8 mouse cellular contexts compared by ENCODE assay signal in the genomic region with DNA sequence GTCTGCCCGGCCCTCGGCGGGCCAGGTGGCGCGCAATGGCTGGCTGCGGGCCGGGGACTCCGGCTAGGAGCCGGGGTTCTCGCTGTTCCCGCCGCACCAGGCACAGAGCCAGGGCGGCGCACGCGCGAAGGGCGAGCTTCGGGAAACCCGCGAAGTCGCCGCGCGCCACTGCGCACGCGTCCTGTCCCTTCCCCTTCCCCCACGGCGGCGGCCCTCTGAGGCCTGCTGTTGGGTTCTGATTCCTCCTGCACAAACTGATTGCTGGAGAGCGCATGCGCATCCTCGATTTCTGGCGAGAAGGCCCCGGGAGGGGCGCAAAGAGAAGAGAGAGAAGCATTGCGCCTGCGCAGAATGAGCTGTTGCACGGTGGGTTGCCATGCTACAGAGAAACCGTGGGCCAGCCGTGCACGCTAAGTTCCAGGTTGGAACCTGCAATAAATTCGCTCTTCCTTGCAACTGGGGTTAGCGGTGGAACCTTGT. TPM values are rescaled to one million over a fixed set of nuclear protein-coding genes. Genes with fewer than 3 reads are reported as not detected.
DNase-seq lines count a peak whose midpoint lies in the region; ATAC-seq and TF ChIP-seq lines count a peak whose summit lies in the region.

No protein-coding gene starts in this region.

- TF ChIP-seq CTCF in G1E (IDR thresholded peaks at IDR 0.05; ENCODE audit: low read depth, low read length) = no peak
- no peak for TF ChIP-seq CTCF in cerebellum, adult 2 months (IDR thresholded peaks at IDR 0.05; ENCODE audit: borderline replicate concordance, insufficient read depth, low read depth, low read length)
- TF ChIP-seq CTCF in forebrain, postnatal 0 days (IDR thresholded peaks at IDR 0.05; ENCODE audit: low read depth) = no peak

- peaks cover 49% of the 10 kb centered on the region for H3K4me1 ChIP-seq in G1E (ENCODE audit: insufficient read depth, low read depth, low read length)
- peaks cover 8% of the 10 kb centered on the region for H3K4me1 ChIP-seq in cerebellum, adult 2 months (ENCODE audit: control insufficient read depth, insufficient read depth, low read length)
- peaks cover 21% of the 10 kb centered on the region; the same call in 1 of the 2 replicates for H3K4me1 ChIP-seq in forebrain, postnatal 0 days (ENCODE audit: insufficient read depth)
- H3K4me1 ChIP-seq in lung, embryonic 15.5 days = peaks cover 30% of the 10 kb centered on the region

- H3K36me3 ChIP-seq in G1E (replicated peaks) = peaks cover 52% of the 10 kb centered on the region
- H3K36me3 ChIP-seq in forebrain, postnatal 0 days (ENCODE audit: insufficient read depth) = peaks cover 6% of the 10 kb centered on the region
- peaks cover 5% of the 10 kb centered on the region; the same call in 1 of the 2 replicates for H3K36me3 ChIP-seq in lung, embryonic 15.5 days

- H3K27me3 ChIP-seq in G1E (ENCODE audit: insufficient read depth, low read length) = peaks cover 5% of the 10 kb centered on the region; the same call in 1 of the 2 replicates
- H3K27me3 ChIP-seq in cerebellum, adult 2 months (ENCODE audit: control insufficient read depth, insufficient read depth, low read length) = no peaks in the 10 kb centered on the region
- H3K27me3 ChIP-seq in forebrain, postnatal 0 days (ENCODE audit: insufficient read depth, low read length) = no peaks in the 10 kb centered on the region
- H3K27me3 ChIP-seq in lung, embryonic 15.5 days = no peaks in the 10 kb centered on the region

- peaks cover 16% of the 10 kb centered on the region for H3K9me3 ChIP-seq in G1E (replicated peaks)
- H3K9me3 ChIP-seq in forebrain, postnatal 0 days (ENCODE audit: low read length) = no peaks in the 10 kb centered on the region
- no peaks in the 10 kb centered on the region for H3K9me3 ChIP-seq in lung, embryonic 15.5 days

- H3K27ac ChIP-seq in cerebellum, adult 2 months (ENCODE audit: insufficient read depth, low read length) = peak overlapping the region; percentile 42
- peak overlapping the region; percentile 92 for H3K27ac ChIP-seq in forebrain, postnatal 0 days (ENCODE audit: low read depth, low read length)
- H3K27ac ChIP-seq in lung, embryonic 15.5 days = peak overlapping the region; percentile 90

- DNase-seq in G1E (ENCODE audit: low spot score) = peak; percentile 74
- peak; percentile 99 to 100 for DNase-seq in cerebellum, adult 2 months
- DNase-seq in forebrain, postnatal 0 days = peak; percentile 100
- DNase-seq in heart, postnatal 4 days = peak; percentile 99
- DNase-seq in layer of hippocampus, adult 8-10 months (ENCODE audit: low spot score in 2 of 2) = peak; percentile 99 to 100
- DNase-seq in ovary, adult 18-20 months (ENCODE audit: low spot score) = peak; percentile 99
- DNase-seq in thymus, postnatal 10 days (ENCODE audit: low spot score in 2 of 2) = peak; percentile 99

- WGBS in cerebellum, adult 2 months = under 1% methylated on average over 45 of the region's 45 CpGs
- 3% methylated on average over 45 of the region's 45 CpGs for WGBS in forebrain, postnatal 0 days
- WGBS in lung, embryonic 15.5 days = under 1% methylated on average over 45 of the region's 45 CpGs

- H3K4me3 ChIP-seq in G1E (ENCODE audit: low read depth, low read length) = peak overlapping the region; percentile 85
- H3K4me3 ChIP-seq in cerebellum, adult 2 months (replicated peaks; ENCODE audit: insufficient read depth, low read depth, low read length) = peak overlapping the region; percentile 89
- peak overlapping the region; percentile 52 for H3K4me3 ChIP-seq in forebrain, postnatal 0 days (ENCODE audit: low read depth, low read length)
- H3K4me3 ChIP-seq in lung, embryonic 15.5 days = peak overlapping the region; percentile 72

- TF ChIP-seq POLR2A in cerebellum, adult 2 months (IDR thresholded peaks at IDR 0.05; ENCODE audit: borderline replicate concordance, insufficient read depth, low read length) = peak; percentile 90

- ATAC-seq in G1E (ENCODE audit: extremely low read depth, insufficient number of reproducible peaks, low FRiP score, poor library complexity, severe bottlenecking) = no peak; the same call in 1 of the 2 replicates
- ATAC-seq in forebrain, postnatal 0 days = peak; percentile 92
- peak; percentile 86 for ATAC-seq in lung, embryonic 15.5 days (ENCODE audit: borderline replicate concordance, extremely low read depth, low FRiP score, low TSS enrichment)

- H3K4me2 ChIP-seq in forebrain, postnatal 0 days (ENCODE audit: low read depth) = peak overlapping the region; percentile 86
- H3K4me2 ChIP-seq in lung, embryonic 15.5 days = peak overlapping the region; percentile 95

- peak overlapping the region; percentile 57 for H3K9ac ChIP-seq in forebrain, postnatal 0 days
- peak overlapping the region; percentile 69 for H3K9ac ChIP-seq in lung, embryonic 15.5 days

RNA-seq across cellular contexts. Expression of a gene that starts 0.6 kb away (rescaled TPM):
- total RNA-seq in G1E (2014; fragmentation: Nextera tagmentation) = 7.3 TPM in 1 of 2 replicates, not detected in the other
- total RNA-seq in G1E (2017) = 2.1 TPM in 2 replicates
- polyA plus RNA-seq in G1E (2012) = 1.8 and 2.3 TPM in 2 replicates
- 15.4 and 16.8 TPM in 2 replicates for polyA plus RNA-seq in cerebellum, adult 2 months (2012; rRNA removed)
- total RNA-seq in forebrain, postnatal 0 days (2014; rRNA removed) = 8.9 and 15.0 TPM in 2 replicates
- polyA plus RNA-seq in forebrain, postnatal 0 days (2015; fragmentation: Nextera tagmentation; extraction: Ambion mirVana) = 15.3 and 16.5 TPM in 2 replicates
- 1 to 10 TPM; 6.2 to 8.6 TPM for total RNA-seq in heart, postnatal 4 days (2021)
- 10 to 100 TPM; 19.1 to 43.7 (median 32.3) TPM for total RNA-seq in layer of hippocampus, adult 8-10 months (2022)
- polyA plus RNA-seq in lung, embryonic 15.5 days (2015; fragmentation: Nextera tagmentation; extraction: Ambion mirVana) = 4.0 and 5.5 TPM in 2 replicates

RNA-seq across cellular contexts. Expression of a gene that starts 0.7 kb away (rescaled TPM):
- total RNA-seq in G1E (2014; fragmentation: Nextera tagmentation) = 64.6 and 85.0 TPM in 2 replicates
- 111 and 124 TPM in 2 replicates for total RNA-seq in G1E (2017)
- polyA plus RNA-seq in G1E (2012) = 119 and 158 TPM in 2 replicates
- 221 and 239 TPM in 2 replicates for polyA plus RNA-seq in cerebellum, adult 2 months (2012; rRNA removed)
- 90.7 and 130 TPM in 2 replicates for total RNA-seq in forebrain, postnatal 0 days (2014; rRNA removed)
- 209 and 263 TPM in 2 replicates for polyA plus RNA-seq in forebrain, postnatal 0 days (2015; fragmentation: Nextera tagmentation; extraction: Ambion mirVana)
- total RNA-seq in heart, postnatal 4 days (2021) = 100 to 1,000 TPM; 286 to 326 TPM
- 100 to 1,000 TPM in 3 of 4 experiments, 10 to 100 TPM in 1; 95.2 to 148 (median 127) TPM for total RNA-seq in layer of hippocampus, adult 8-10 months (2022)
- polyA plus RNA-seq in lung, embryonic 15.5 days (2015; fragmentation: Nextera tagmentation; extraction: Ambion mirVana) = 162 and 177 TPM in 2 replicates

RNA-seq across cellular contexts. Expression of a gene that starts 1.1 kb away (rescaled TPM):
- not detected in 2 replicates for total RNA-seq in G1E (2014; fragmentation: Nextera tagmentation)
- 0.22 TPM in 1 of 2 replicates, not detected in the other for total RNA-seq in G1E (2017)
- polyA plus RNA-seq in G1E (2012) = 0.12 and 0.15 TPM in 2 replicates
- polyA plus RNA-seq in cerebellum, adult 2 months (2012; rRNA removed) = 0.22 and 0.29 TPM in 2 replicates
- 0.95 TPM in 1 of 2 replicates, not detected in the other for total RNA-seq in forebrain, postnatal 0 days (2014; rRNA removed)
- 2.9 and 4.1 TPM in 2 replicates for polyA plus RNA-seq in forebrain, postnatal 0 days (2015; fragmentation: Nextera tagmentation; extraction: Ambion mirVana)
- total RNA-seq in heart, postnatal 4 days (2021) = under 1 TPM in 1 of 2 experiments, not detected in 1; 0.33 TPM
- total RNA-seq in layer of hippocampus, adult 8-10 months (2022) = under 1 TPM in 2 of 4 experiments, not detected in 2; 0.41 to 0.47 TPM
- polyA plus RNA-seq in lung, embryonic 15.5 days (2015; fragmentation: Nextera tagmentation; extraction: Ambion mirVana) = 2.9 and 3.7 TPM in 2 replicates

RNA-seq across cellular contexts. Expression of a gene that starts 15.6 kb away (rescaled TPM):
- total RNA-seq in G1E (2014; fragmentation: Nextera tagmentation) = not detected in 2 replicates
- under 0.01 TPM in 1 of 2 replicates, not detected in the other for total RNA-seq in G1E (2017)
- 0.01 and 0.03 TPM in 2 replicates for polyA plus RNA-seq in G1E (2012)
- 0.18 and 0.41 TPM in 2 replicates for polyA plus RNA-seq in cerebellum, adult 2 months (2012; rRNA removed)
- total RNA-seq in forebrain, postnatal 0 days (2014; rRNA removed) = 13.5 and 13.8 TPM in 2 replicates
- polyA plus RNA-seq in forebrain, postnatal 0 days (2015; fragmentation: Nextera tagmentation; extraction: Ambion mirVana) = 9.5 and 10.1 TPM in 2 replicates
- under 1 TPM; 0.50 to 0.74 TPM for total RNA-seq in heart, postnatal 4 days (2021)
- total RNA-seq in layer of hippocampus, adult 8-10 months (2022) = under 1 TPM; 0.57 to 0.62 (median 0.59) TPM
- 0.59 and 0.61 TPM in 2 replicates for polyA plus RNA-seq in lung, embryonic 15.5 days (2015; fragmentation: Nextera tagmentation; extraction: Ambion mirVana)

Comparison
In these comparisons a context has a peak if more than half of its experiments do, and no peak if none do; other contexts are left out.
1. H3K27ac ChIP-seq: peak in every context shown above with its lines; median percentile 92 in forebrain, postnatal 0 days; 90 in lung, embryonic 15.5 days; 42 in cerebellum, adult 2 months.